Mouse (Mus musculus): Measurements from ENCODE around the gene Midn. TPM values are rescaled to one million over a fixed set of nuclear protein-coding genes. Genes with fewer than 3 reads are reported as not detected.

The Midn gene
- polyA plus RNA-seq, 1 experiment from 2014 or later, result 23.2 TPM

DNA sequence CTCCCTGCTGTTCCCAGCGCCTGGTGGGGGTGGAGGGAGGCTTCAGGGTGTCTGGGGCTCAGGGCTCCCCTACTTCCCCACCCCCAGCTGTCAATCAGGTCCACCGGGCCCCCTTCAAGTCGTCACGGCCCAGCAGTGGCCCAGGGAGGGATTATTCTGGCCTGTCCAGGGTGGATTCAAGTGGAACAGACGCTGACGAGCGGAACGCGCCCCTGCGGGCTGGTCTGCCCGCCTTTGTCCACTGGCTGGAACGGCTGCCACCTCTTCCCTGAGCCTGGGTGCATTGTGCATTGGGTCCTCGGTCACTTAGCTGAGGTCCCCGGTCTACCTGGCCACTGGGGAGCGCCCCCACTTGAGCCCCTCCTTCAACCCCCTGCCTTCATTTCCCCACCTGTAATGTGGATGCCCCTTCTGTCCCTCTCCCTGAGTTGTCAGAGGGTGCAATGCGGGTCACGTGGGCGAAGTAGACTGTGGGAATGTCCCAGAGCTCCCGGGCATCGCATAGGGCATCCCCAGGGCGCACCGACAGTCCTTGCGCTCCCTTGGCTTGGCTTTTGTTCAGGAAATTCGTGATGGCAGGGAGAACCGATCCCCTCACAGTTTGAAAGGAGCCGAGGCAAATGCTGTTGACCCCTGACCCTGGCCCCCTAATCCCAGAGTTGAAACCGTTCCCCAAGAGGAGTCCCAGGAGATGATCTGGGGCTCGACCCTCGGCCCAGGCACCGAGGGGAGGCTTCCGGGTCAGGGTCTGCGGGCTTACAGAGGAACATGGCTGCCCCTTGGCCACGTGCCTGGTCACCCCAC is 48.9 kb downstream of the Midn start:
- WGBS, result 77% methylated on average over 33 of the region's 33 CpGs
- Histone ChIP-seq H3K27ac (no peak overlapping the region), H3K4me2 (replicated peaks) (no peak overlapping the region), H3K4me3 (no peak overlapping the region), H3K9me3 (no peaks in the 10 kb centered on the region), H3K4me1 (0 out of 2 replicates have a peak, but pooled peaks cover 4% of the 10 kb centered on the region), H3K27me3 (peaks cover 9% of the 10 kb centered on the region), H3K9ac (no peak overlapping the region), H3K36me3 (no peaks in the 10 kb centered on the region)
- ATAC-seq (ENCODE audit: low FRiP score, low read depth), result no peak

GRCm38 (mm10) chr10:80199440-80200008 is 51.5 kb downstream of the Midn start:
- H3K27ac ChIP-seq, result no peak overlapping the region
- 62% methylated on average over 3 of the region's 3 CpGs for WGBS
- H3K27me3 ChIP-seq, result no peaks in the 10 kb centered on the region
- no peak overlapping the region for H3K4me3 ChIP-seq
- H3K9ac ChIP-seq, result no peak overlapping the region
- H3K36me3 ChIP-seq, result no peaks in the 10 kb centered on the region
- peak; percentile 83 for ATAC-seq (ENCODE audit: low FRiP score, low read depth)
- no peaks in the 10 kb centered on the region for H3K9me3 ChIP-seq
- H3K4me1 ChIP-seq, result 0 out of 2 replicates have a peak, but pooled peaks cover 4% of the 10 kb centered on the region
- H3K4me2 ChIP-seq (replicated peaks), result no peak overlapping the region

DNA sequence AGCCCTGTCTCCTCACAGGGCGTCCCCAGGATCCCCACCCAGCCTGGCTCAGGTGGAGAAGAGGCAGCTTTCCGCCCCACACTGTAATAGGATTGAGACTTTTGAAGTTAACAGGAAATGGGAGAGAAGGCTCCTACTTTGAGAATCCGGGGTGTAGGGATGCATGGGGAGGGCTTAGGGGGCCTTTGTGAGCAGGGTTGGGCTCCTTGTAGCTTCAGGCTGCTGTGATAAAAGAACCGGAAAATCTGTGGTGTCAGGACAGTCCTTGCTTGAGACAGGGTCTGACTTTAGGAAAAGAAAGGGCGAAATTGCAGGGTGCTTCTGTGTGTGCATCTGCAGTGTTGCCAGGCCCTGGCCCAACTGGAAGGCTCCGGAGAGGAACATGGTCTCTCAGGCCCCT is 52.4 kb downstream of the Midn start:
- Histone ChIP-seq H3K9me3 (no peaks in the 10 kb centered on the region), H3K9ac (no peak overlapping the region), H3K27me3 (no peaks in the 10 kb centered on the region), H3K4me2 (replicated peaks) (no peak overlapping the region), H3K36me3 (no peaks in the 10 kb centered on the region), H3K4me3 (no peak overlapping the region), H3K4me1 (0 out of 2 replicates have a peak, but pooled peaks cover 4% of the 10 kb centered on the region), H3K27ac (no peak overlapping the region)
- ATAC-seq (ENCODE audit: low FRiP score, low read depth), result no peak
- 77% methylated on average over 6 of the region's 6 CpGs for WGBS

DNA sequence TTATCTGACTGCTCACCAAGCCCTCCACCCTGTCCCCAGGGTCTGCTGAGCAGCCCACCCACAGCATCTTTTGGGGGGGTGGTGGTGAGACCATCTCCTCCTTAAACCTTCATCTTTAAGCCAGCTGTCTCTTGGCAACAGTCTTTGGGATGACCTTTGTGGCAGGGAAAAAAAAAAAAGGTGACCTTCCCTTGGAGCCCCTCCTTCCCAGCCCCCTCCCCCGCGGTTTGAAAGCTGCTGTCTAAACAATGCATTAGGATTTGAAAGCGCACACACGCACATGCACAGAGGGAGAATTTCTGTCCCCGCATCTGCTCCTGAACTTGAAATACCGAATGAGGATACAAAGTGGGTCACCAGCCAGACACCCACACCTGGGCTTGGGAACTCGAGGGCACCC is 56.0 kb downstream of the Midn start:
- 45% methylated on average over 7 of the region's 7 CpGs for WGBS

GRCm38 (mm10) chr10:80207201-80207600 is 59.1 kb downstream of the Midn start:
- no peak overlapping the region for H3K4me3 ChIP-seq
- H3K36me3 ChIP-seq, result no peaks in the 10 kb centered on the region
- H3K9me3 ChIP-seq, result no peaks in the 10 kb centered on the region
- no peak overlapping the region for H3K4me2 ChIP-seq (replicated peaks)
- H3K27me3 ChIP-seq, result peaks cover 14% of the 10 kb centered on the region
- peaks cover 7% of the 10 kb centered on the region for H3K4me1 ChIP-seq
- no peak overlapping the region for H3K9ac ChIP-seq
- H3K27ac ChIP-seq, result no peak overlapping the region
- 69% methylated on average over 1 of the region's 1 CpGs for WGBS
- ATAC-seq (ENCODE audit: low FRiP score, low read depth), result no peak

More for the DNA sequence above, 56.0 kb downstream of the Midn start:
- Histone ChIP-seq H3K27ac (no peak overlapping the region), H3K27me3 (peaks cover 10% of the 10 kb centered on the region), H3K36me3 (no peaks in the 10 kb centered on the region), H3K4me1 (peaks cover 9% of the 10 kb centered on the region), H3K9me3 (no peaks in the 10 kb centered on the region), H3K4me2 (replicated peaks) (no peak overlapping the region), H3K4me3 (no peak overlapping the region), H3K9ac (no peak overlapping the region)
- ATAC-seq (ENCODE audit: low FRiP score, low read depth), result no peak

DNA sequence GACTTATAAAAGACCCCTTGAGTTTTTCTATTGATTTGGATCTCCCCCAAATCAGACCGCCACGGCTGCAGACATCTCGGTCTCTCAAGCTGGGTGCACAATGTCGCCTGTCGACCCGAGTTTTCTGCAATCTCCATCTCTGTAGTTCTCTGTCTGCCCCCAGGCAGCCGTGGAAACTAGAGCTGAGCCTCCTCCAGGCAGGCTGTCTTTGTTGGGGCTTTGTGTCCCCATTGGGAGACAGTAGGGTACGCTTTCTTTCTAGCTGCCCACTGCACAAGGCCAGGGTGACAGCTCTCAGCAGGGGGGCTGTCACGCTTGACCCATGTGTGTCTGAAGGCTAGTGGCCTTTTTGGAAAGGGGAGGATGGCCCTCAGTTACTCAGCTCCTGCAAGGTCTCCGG is 59.6 kb downstream of the Midn start:
- no peak overlapping the region for H3K27ac ChIP-seq
- H3K27me3 ChIP-seq, result peaks cover 14% of the 10 kb centered on the region
- no peak for ATAC-seq (ENCODE audit: low FRiP score, low read depth)
- no peak overlapping the region for H3K4me3 ChIP-seq
- no peak overlapping the region for H3K4me2 ChIP-seq (replicated peaks)
- H3K9ac ChIP-seq, result no peak overlapping the region
- H3K4me1 ChIP-seq, result peaks cover 7% of the 10 kb centered on the region
- no peaks in the 10 kb centered on the region for H3K36me3 ChIP-seq
- no peaks in the 10 kb centered on the region for H3K9me3 ChIP-seq
- 67% methylated on average over 10 of the region's 10 CpGs for WGBS

Other genes starting within 250 kb of the Midn start
- 44.9 and 46.8 TPM in 2 replicates for gene Med16, start 239.3 kb upstream of the Midn start, polyA plus RNA-seq (2015; fragmentation: Nextera tagmentation; extraction: Ambion mirVana)
- gene Gm26602, start 237.4 kb upstream of the Midn start, polyA plus RNA-seq (2015; fragmentation: Nextera tagmentation; extraction: Ambion mirVana), result 20.3 TPM in 1 of 2 replicates, not detected in the other
- gene Kiss1r, start 231.3 kb upstream of the Midn start, polyA plus RNA-seq (2015; fragmentation: Nextera tagmentation; extraction: Ambion mirVana), result 0.94 and 1.0 TPM in 2 replicates
- 186 and 188 TPM in 2 replicates for gene R3hdm4, start 227.1 kb upstream of the Midn start, polyA plus RNA-seq (2015; fragmentation: Nextera tagmentation; extraction: Ambion mirVana)
- 5.5 and 6.2 TPM in 2 replicates for gene Arid3a, start 221.2 kb upstream of the Midn start, polyA plus RNA-seq (2015; fragmentation: Nextera tagmentation; extraction: Ambion mirVana)
- 105 and 106 TPM in 2 replicates for gene Wdr18, start 188.1 kb upstream of the Midn start, polyA plus RNA-seq (2015; fragmentation: Nextera tagmentation; extraction: Ambion mirVana)
- 0.41 and 0.73 TPM in 2 replicates for gene Grin3b, start 177.6 kb upstream of the Midn start, polyA plus RNA-seq (2015; fragmentation: Nextera tagmentation; extraction: Ambion mirVana)
- gene Tmem259, start 163.9 kb upstream of the Midn start, polyA plus RNA-seq (2015; fragmentation: Nextera tagmentation; extraction: Ambion mirVana), result 16.0 and 19.5 TPM in 2 replicates
- gene Cnn2, start 159.7 kb upstream of the Midn start, polyA plus RNA-seq (2015; fragmentation: Nextera tagmentation; extraction: Ambion mirVana), result 287 and 299 TPM in 2 replicates
- gene Abca7, start 151.8 kb upstream of the Midn start, polyA plus RNA-seq (2015; fragmentation: Nextera tagmentation; extraction: Ambion mirVana), result 1.8 and 1.9 TPM in 2 replicates
- gene Arhgap45, start 131.6 kb upstream of the Midn start, polyA plus RNA-seq (2015; fragmentation: Nextera tagmentation; extraction: Ambion mirVana), result 7.3 and 7.6 TPM in 2 replicates
- gene Polr2e, start 108.5 kb upstream of the Midn start, polyA plus RNA-seq (2015; fragmentation: Nextera tagmentation; extraction: Ambion mirVana), result 244 and 254 TPM in 2 replicates
- gene Gpx4, start 101.1 kb upstream of the Midn start, polyA plus RNA-seq (2015; fragmentation: Nextera tagmentation; extraction: Ambion mirVana), result 462 and 477 TPM in 2 replicates
- 13.5 and 15.2 TPM in 2 replicates for gene Sbno2, start 42.7 kb upstream of the Midn start, polyA plus RNA-seq (2015; fragmentation: Nextera tagmentation; extraction: Ambion mirVana)
- 17.1 and 17.4 TPM in 2 replicates for gene Stk11, start 32.5 kb upstream of the Midn start, polyA plus RNA-seq (2015; fragmentation: Nextera tagmentation; extraction: Ambion mirVana)
- 456 and 475 TPM in 2 replicates for gene Atp5d, start 9.6 kb upstream of the Midn start, polyA plus RNA-seq (2015; fragmentation: Nextera tagmentation; extraction: Ambion mirVana)
- 7.4 and 8.1 TPM in 2 replicates for gene Cbarp, start 7.4 kb upstream of the Midn start, polyA plus RNA-seq (2015; fragmentation: Nextera tagmentation; extraction: Ambion mirVana)
- 149 and 194 TPM in 2 replicates for gene Cirbp, start 17.7 kb downstream of the Midn start, polyA plus RNA-seq (2015; fragmentation: Nextera tagmentation; extraction: Ambion mirVana)
- 9.7 and 11.0 TPM in 2 replicates for gene 1600002K03Rik, start 24.7 kb downstream of the Midn start, polyA plus RNA-seq (2015; fragmentation: Nextera tagmentation; extraction: Ambion mirVana)
- 39.5 and 40.4 TPM in 2 replicates for gene Efna2, start 31.2 kb downstream of the Midn start, polyA plus RNA-seq (2015; fragmentation: Nextera tagmentation; extraction: Ambion mirVana)
- 94.7 and 96.9 TPM in 2 replicates for gene Mum1, start 78.2 kb downstream of the Midn start, polyA plus RNA-seq (2015; fragmentation: Nextera tagmentation; extraction: Ambion mirVana)
- gene Ndufs7, start 100.8 kb downstream of the Midn start, polyA plus RNA-seq (2015; fragmentation: Nextera tagmentation; extraction: Ambion mirVana), result 298 and 306 TPM in 2 replicates
- gene Gamt, start 112.7 kb downstream of the Midn start, polyA plus RNA-seq (2015; fragmentation: Nextera tagmentation; extraction: Ambion mirVana), result 57.1 and 58.4 TPM in 2 replicates
- gene Dazap1, start 113.2 kb downstream of the Midn start, polyA plus RNA-seq (2015; fragmentation: Nextera tagmentation; extraction: Ambion mirVana), result 64.9 and 67.9 TPM in 2 replicates
- gene Rps15, start 144.2 kb downstream of the Midn start, polyA plus RNA-seq (2015; fragmentation: Nextera tagmentation; extraction: Ambion mirVana), result 908 and 936 TPM in 2 replicates
- 3.3 and 3.8 TPM in 2 replicates for gene Apc2, start 147.7 kb downstream of the Midn start, polyA plus RNA-seq (2015; fragmentation: Nextera tagmentation; extraction: Ambion mirVana)
- 50.7 and 51.2 TPM in 2 replicates for gene 2310011J03Rik, start 172.3 kb downstream of the Midn start, polyA plus RNA-seq (2015; fragmentation: Nextera tagmentation; extraction: Ambion mirVana)
- gene Pcsk4, start 181.2 kb downstream of the Midn start, polyA plus RNA-seq (2015; fragmentation: Nextera tagmentation; extraction: Ambion mirVana), result 4.8 and 6.5 TPM in 2 replicates
- 6.1 and 6.3 TPM in 2 replicates for gene Reep6, start 181.7 kb downstream of the Midn start, polyA plus RNA-seq (2015; fragmentation: Nextera tagmentation; extraction: Ambion mirVana)
- gene Adamtsl5, start 200.1 kb downstream of the Midn start, polyA plus RNA-seq (2015; fragmentation: Nextera tagmentation; extraction: Ambion mirVana), result 2.0 and 2.4 TPM in 2 replicates
- 1.2 and 2.2 TPM in 2 replicates for gene Plk5, start 208.2 kb downstream of the Midn start, polyA plus RNA-seq (2015; fragmentation: Nextera tagmentation; extraction: Ambion mirVana)
- gene Mex3d, start 239.4 kb downstream of the Midn start, polyA plus RNA-seq (2015; fragmentation: Nextera tagmentation; extraction: Ambion mirVana), result 9.2 and 9.5 TPM in 2 replicates